Mouse (Mus musculus) embryonic fibroblast, embryonic 13.5 days (primary cell): ENCODE measurements around the gene Olfr212.

Source experiments
- CTCF ChIP-seq: IDR thresholded peaks from 2 replicates; pipeline ENCODE4 v1.5.1; 2011; ENCODE audit warnings: mild to moderate bottlenecking, control low read depth, low read length, moderate library complexity, borderline replicate concordance; ENCODE audit not compliant: insufficient read depth
- POLR2A ChIP-seq: IDR thresholded peaks from 2 replicates; pipeline ENCODE4 v1.6.1; 2011; ENCODE audit warnings: low read depth, mild to moderate bottlenecking, control low read depth, low read length, moderate library complexity

- no peak for TF ChIP-seq POLR2A
- no peak for TF ChIP-seq CTCF
These were observed 47.6 kb upstream of the Olfr212 start for GRCm38 (mm10) chr6:116458728-116459127.
